Mouse (Mus musculus) lung, adult 2 months (tissue): ENCODE data around the gene Fras1.

Experiments used
- CTCF ChIP-seq: fragments of 200-500 bp; IDR thresholded peaks from 2 replicates; pipeline ENCODE4 v1.5.1; 2011; ENCODE audit warnings: mild to moderate bottlenecking, low read length, control low read depth; ENCODE audit not compliant: insufficient read depth
- POLR2A ChIP-seq: fragments of 200-500 bp; IDR thresholded peaks from 2 replicates; pipeline ENCODE4 v1.6.1; 2011; ENCODE audit warnings: low read depth, mild to moderate bottlenecking, control low read depth, low read length, borderline replicate concordance; ENCODE audit errors: extremely low read depth

DNA sequence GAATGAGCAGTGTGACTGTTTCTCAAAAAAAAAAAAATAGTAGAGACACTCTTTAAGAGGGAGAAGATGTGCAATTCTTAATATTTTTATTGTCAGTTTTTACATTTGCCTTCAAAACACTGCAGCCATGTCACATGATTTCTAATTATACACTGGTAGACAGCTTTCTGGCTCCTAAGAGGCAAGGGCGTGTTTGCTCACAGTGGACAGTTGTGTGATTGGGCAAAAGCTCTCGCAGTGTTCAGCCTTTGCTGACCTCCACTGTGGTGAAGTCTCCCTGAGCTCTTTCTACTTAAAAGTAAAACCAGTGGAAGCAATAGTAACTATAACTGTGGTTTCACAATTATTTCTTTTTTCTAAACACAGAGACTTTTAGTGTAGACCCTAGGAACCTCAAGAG is 315.1 kb downstream of the Fras1 start:
- no peak for TF ChIP-seq POLR2A
- no peak for TF ChIP-seq CTCF
